In genomic region chr17:45707376-45707775, GRCm38 (mm10) we compare ENCODE assay signal across 26 mouse cellular contexts. TPM values are rescaled to one million over a fixed set of nuclear protein-coding genes. Genes with fewer than 3 reads are reported as not detected.
DNase-seq lines count a peak whose midpoint lies in the region; ATAC-seq and TF ChIP-seq lines count a peak whose summit lies in the region.
"Had no signal": no experiment of that assay in that cellular context is flagged by ENCODE, and none has a peak within 500 bp of the region (broad histone marks: within the 10 kb centered on the region; RNA-seq: fewer than 3 reads in every experiment).

No protein-coding gene starts in this region.

- no peak for TF ChIP-seq EP300 in MEL (IDR thresholded peaks at IDR 0.05; ENCODE audit: low read depth in 1 of 2, low read length in 2 of 2)

- peak; percentile 37 for TF ChIP-seq CTCF in hindbrain, postnatal 0 days (IDR thresholded peaks at IDR 0.05; ENCODE audit: low read depth)
- peak; percentile 39 for TF ChIP-seq CTCF in lung, embryonic 14.5 days (IDR thresholded peaks at IDR 0.05; ENCODE audit: low read depth)
- TF ChIP-seq CTCF in MEL (IDR thresholded peaks at IDR 0.05 in 2 of 3, conservative IDR thresholded peaks at IDR 0.05 in 1 of 3; ENCODE audit: control insufficient read depth in 1 of 3, insufficient read depth in 1 of 3, low read depth in 2 of 3, low read length in 3 of 3, poor library complexity in 1 of 3, severe bottlenecking in 1 of 3) = peak; percentile 30 to 50 (median 34); a peak in 5 of 6 replicates

- 40% methylated on average over 3 of the region's 3 CpGs for WGBS in hindbrain, postnatal 0 days
- 41% methylated on average over 3 of the region's 3 CpGs for WGBS in hindbrain, embryonic 16.5 days
- 19% methylated on average over 3 of the region's 3 CpGs for WGBS in lung, embryonic 14.5 days

- no peak overlapping the region for H3K4me2 ChIP-seq in hindbrain, postnatal 0 days (ENCODE audit: low read depth, low read length)
- H3K4me2 ChIP-seq in hindbrain, embryonic 16.5 days (ENCODE audit: low read length) = no peak overlapping the region
- no peak overlapping the region for H3K4me2 ChIP-seq in lung, embryonic 14.5 days
- H3K4me2 ChIP-seq: embryonic facial prominence, embryonic 12.5 days; heart, embryonic 15.5 days; limb, embryonic 13.5 days; midbrain, embryonic 13.5 days had no signal

- no peaks in the 10 kb centered on the region for H3K9me3 ChIP-seq in hindbrain, postnatal 0 days (ENCODE audit: low read length)
- no peaks in the 10 kb centered on the region for H3K9me3 ChIP-seq in hindbrain, embryonic 16.5 days (ENCODE audit: control insufficient read depth, low read length)
- no peaks in the 10 kb centered on the region for H3K9me3 ChIP-seq in lung, embryonic 14.5 days (ENCODE audit: low read depth, low read length)
- H3K9me3 ChIP-seq in MEL (replicated peaks; ENCODE audit: insufficient read depth, low read length) = no peaks in the 10 kb centered on the region
- H3K9me3 ChIP-seq: embryonic facial prominence, embryonic 12.5 days; heart, embryonic 15.5 days; hindbrain, embryonic 10.5 days; limb, embryonic 13.5 days; midbrain, embryonic 13.5 days had no signal

- no peak overlapping the region for H3K27ac ChIP-seq in hindbrain, postnatal 0 days
- no peak overlapping the region for H3K27ac ChIP-seq in hindbrain, embryonic 16.5 days (ENCODE audit: low read depth, low read length)
- H3K27ac ChIP-seq in lung, embryonic 14.5 days (ENCODE audit: low read depth) = no peak overlapping the region
- H3K27ac ChIP-seq in MEL (ENCODE audit: control insufficient read depth, low read depth, low read length) = no peak overlapping the region
- H3K27ac ChIP-seq: embryonic facial prominence, embryonic 12.5 days; heart, embryonic 15.5 days; hindbrain, embryonic 10.5 days; limb, embryonic 13.5 days; midbrain, embryonic 13.5 days had no signal

- H3K79me2 ChIP-seq in MEL (ENCODE audit: control insufficient read depth, insufficient read depth, low read length, poor library complexity) = no peaks in the 10 kb centered on the region

- TF ChIP-seq RAD21 in MEL (IDR thresholded peaks at IDR 0.05; ENCODE audit: low read depth, low read length) = no peak

- no peak for ATAC-seq in hindbrain, postnatal 0 days
- ATAC-seq in hindbrain, embryonic 16.5 days = no peak
- no peak for ATAC-seq in lung, embryonic 14.5 days (ENCODE audit: insufficient read depth)
- ATAC-seq: forebrain, embryonic 14.5 days; midbrain, embryonic 13.5 days; Patski had no signal

- H3K9ac ChIP-seq in hindbrain, postnatal 0 days (replicated peaks; ENCODE audit: low read length) = no peak overlapping the region
- no peak overlapping the region for H3K9ac ChIP-seq in hindbrain, embryonic 16.5 days (ENCODE audit: low read depth, low read length)
- no peak overlapping the region for H3K9ac ChIP-seq in lung, embryonic 14.5 days
- H3K9ac ChIP-seq in MEL (ENCODE audit: control insufficient read depth, low read depth, low read length, poor library complexity, severe bottlenecking) = no peak overlapping the region
- H3K9ac ChIP-seq: embryonic facial prominence, embryonic 12.5 days; heart, embryonic 15.5 days; limb, embryonic 13.5 days; midbrain, embryonic 13.5 days had no signal

- no peaks in the 10 kb centered on the region for H3K4me1 ChIP-seq in hindbrain, postnatal 0 days (ENCODE audit: insufficient read depth, low read length)
- no peaks in the 10 kb centered on the region for H3K4me1 ChIP-seq in hindbrain, embryonic 16.5 days (ENCODE audit: control insufficient read depth, insufficient read depth, low read depth, low read length)
- no peaks in the 10 kb centered on the region for H3K4me1 ChIP-seq in lung, embryonic 14.5 days (ENCODE audit: insufficient read depth)
- peaks cover 5 to 25% of the 10 kb centered on the region in 2 experiments for H3K4me1 ChIP-seq in MEL (ENCODE audit: control insufficient read depth in 1 of 2, insufficient read depth in 2 of 2, low read length in 2 of 2)
- H3K4me1 ChIP-seq: embryonic facial prominence, embryonic 12.5 days; limb, embryonic 13.5 days; midbrain, embryonic 13.5 days had no signal

- DNase-seq in hindbrain, postnatal 0 days (ENCODE audit: low spot score) = no peak
- no peak for DNase-seq in lung, embryonic 14.5 days
- DNase-seq in lung, postnatal 10 days = no peak
- no peak for DNase-seq in MEL (ENCODE audit: low read depth, low spot score)
- peak; percentile 23 for DNase-seq in mesoderm, embryonic 11.5 days (ENCODE audit: low read depth, low spot score)
- DNase-seq in urinary bladder, postnatal 4 days (ENCODE audit: low spot score in 2 of 2) = no peak
- DNase-seq: adrenal gland, postnatal 10 days; B cell, adult 2 months; cerebellum, adult 11 months; cerebellum, postnatal 10 days; gastrocnemius, postnatal 36 days; kidney, adult 9 months; kidney, postnatal 4 days; thymus, postnatal 36 days had no signal

- no peaks in the 10 kb centered on the region for H3K27me3 ChIP-seq in hindbrain, postnatal 0 days (ENCODE audit: insufficient read depth, low read length)
- H3K27me3 ChIP-seq in hindbrain, embryonic 16.5 days (replicated peaks; ENCODE audit: control insufficient read depth, insufficient read depth, low read length) = no peaks in the 10 kb centered on the region
- no peaks in the 10 kb centered on the region for H3K27me3 ChIP-seq in lung, embryonic 14.5 days (ENCODE audit: insufficient read depth, low read length)
- no peaks in the 10 kb centered on the region for H3K27me3 ChIP-seq in MEL (ENCODE audit: control insufficient read depth in 1 of 2, insufficient read depth in 2 of 2, low read length in 2 of 2)
- H3K27me3 ChIP-seq: embryonic facial prominence, embryonic 12.5 days; heart, embryonic 15.5 days; limb, embryonic 13.5 days; midbrain, embryonic 13.5 days; Patski had no signal

- no peak overlapping the region for H3K4me3 ChIP-seq in hindbrain, postnatal 0 days (ENCODE audit: low read length)
- no peak overlapping the region for H3K4me3 ChIP-seq in hindbrain, embryonic 16.5 days (ENCODE audit: low read length)
- no peak overlapping the region for H3K4me3 ChIP-seq in lung, embryonic 14.5 days (ENCODE audit: low read depth, low read length)
- H3K4me3 ChIP-seq in MEL (ENCODE audit: control insufficient read depth in 1 of 2, insufficient read depth in 1 of 2, low read depth in 2 of 2, low read length in 2 of 2) = no peak overlapping the region
- H3K4me3 ChIP-seq: embryonic facial prominence, embryonic 12.5 days; erythroblast, embryonic 14.5 days; heart, embryonic 15.5 days; hindbrain, embryonic 10.5 days; limb, embryonic 13.5 days; midbrain, embryonic 13.5 days had no signal

- no peaks in the 10 kb centered on the region for H3K36me3 ChIP-seq in hindbrain, postnatal 0 days (ENCODE audit: insufficient read depth, low read length)
- H3K36me3 ChIP-seq in hindbrain, embryonic 16.5 days (ENCODE audit: control insufficient read depth, insufficient read depth, low read length) = no peaks in the 10 kb centered on the region
- no peaks in the 10 kb centered on the region for H3K36me3 ChIP-seq in lung, embryonic 14.5 days (ENCODE audit: insufficient read depth)
- H3K36me3 ChIP-seq in MEL (ENCODE audit: control insufficient read depth in 1 of 2, insufficient read depth in 2 of 2, low read length in 2 of 2) = peaks cover 0 to 2% of the 10 kb centered on the region in 2 experiments; a peak in 1 of 4 replicates
- H3K36me3 ChIP-seq: embryonic facial prominence, embryonic 12.5 days; heart, embryonic 15.5 days; hindbrain, embryonic 10.5 days; limb, embryonic 13.5 days; midbrain, embryonic 13.5 days had no signal

- TF ChIP-seq POLR2A in MEL (IDR thresholded peaks at IDR 0.05; ENCODE audit: control insufficient read depth in 1 of 2, insufficient read depth in 1 of 2, low read depth in 1 of 2, low read length in 2 of 2, poor library complexity in 1 of 2) = no peak

TF ChIP-seq in MEL, 35 proteins besides CTCF, POLR2A, EP300 and RAD21 (continues in another document):
- 0 out of 2 replicates have a peak, but pooled peaks have one; percentile 10 for TF ChIP-seq SMC3 (IDR thresholded peaks at IDR 0.05; ENCODE audit: low read depth, low read length)

RNA-seq across cellular contexts. Expression of gene Tmem63b, which starts 20.7 kb away (rescaled TPM):
- total RNA-seq in hindbrain, postnatal 0 days (2014; rRNA removed) = 241 and 252 TPM in 2 replicates
- 123 and 139 TPM in 2 replicates for polyA plus RNA-seq in hindbrain, postnatal 0 days (2015; fragmentation: Nextera tagmentation; extraction: Ambion mirVana)
- 147 and 148 TPM in 2 replicates for polyA plus RNA-seq in hindbrain, embryonic 16.5 days (2015; fragmentation: Nextera tagmentation; extraction: Ambion mirVana)
- polyA plus RNA-seq in lung, embryonic 14.5 days (2014; fragmentation: Nextera tagmentation; extraction: Ambion mirVana) = 29.7 and 31.3 TPM in 2 replicates
- 12.0 and 12.3 TPM in 2 replicates for total RNA-seq in MEL (2012; rRNA removed)
- 10 to 100 TPM in 1 of 2 experiments, not detected in 1; 37.9 TPM for polyA plus RNA-seq in MEL (2012; ENCODE audit: insufficient read depth in 1 of 2, insufficient read length in 2 of 2, low read depth in 1 of 2, low replicate concordance in 2 of 2, missing spikeins in 1 of 2)

RNA-seq across cellular contexts. Expression of gene Mrpl14, which starts 21.3 kb away (rescaled TPM):
- total RNA-seq in hindbrain, postnatal 0 days (2014; rRNA removed) = 41.3 and 58.7 TPM in 2 replicates
- polyA plus RNA-seq in hindbrain, postnatal 0 days (2015; fragmentation: Nextera tagmentation; extraction: Ambion mirVana) = 117 and 119 TPM in 2 replicates
- polyA plus RNA-seq in hindbrain, embryonic 16.5 days (2015; fragmentation: Nextera tagmentation; extraction: Ambion mirVana) = 128 and 134 TPM in 2 replicates
- polyA plus RNA-seq in lung, embryonic 14.5 days (2014; fragmentation: Nextera tagmentation; extraction: Ambion mirVana) = 162 and 168 TPM in 2 replicates
- 66.2 and 68.0 TPM in 2 replicates for total RNA-seq in MEL (2012; rRNA removed)
- 100 to 1,000 TPM in 1 of 2 experiments, not detected in 1; 159 TPM for polyA plus RNA-seq in MEL (2012; ENCODE audit: insufficient read depth in 1 of 2, insufficient read length in 2 of 2, low read depth in 1 of 2, low replicate concordance in 2 of 2, missing spikeins in 1 of 2)

RNA-seq across cellular contexts. Expression of gene 1600014C23Rik, which starts 26.3 kb away (rescaled TPM):
- total RNA-seq in hindbrain, postnatal 0 days (2014; rRNA removed) = not detected in 2 replicates
- polyA plus RNA-seq in hindbrain, postnatal 0 days (2015; fragmentation: Nextera tagmentation; extraction: Ambion mirVana) = 0.51 and 0.64 TPM in 2 replicates
- 0.66 TPM in 1 of 2 replicates, not detected in the other for polyA plus RNA-seq in hindbrain, embryonic 16.5 days (2015; fragmentation: Nextera tagmentation; extraction: Ambion mirVana)
- polyA plus RNA-seq in lung, embryonic 14.5 days (2014; fragmentation: Nextera tagmentation; extraction: Ambion mirVana) = not detected in 2 replicates
- total RNA-seq in MEL (2012; rRNA removed) = 0.81 and 2.1 TPM in 2 replicates
- 1 to 10 TPM in 1 of 2 experiments, not detected in 1; 2.7 TPM for polyA plus RNA-seq in MEL (2012; ENCODE audit: insufficient read depth in 1 of 2, insufficient read length in 2 of 2, low read depth in 1 of 2, low replicate concordance in 2 of 2, missing spikeins in 1 of 2)
- total RNA-seq: adrenal gland, postnatal 10 days; gastrocnemius, postnatal 36 days; layer of hippocampus, postnatal 10 days had no signal
- polyA plus RNA-seq: erythroblast, embryonic 14.5 days; limb, embryonic 13.5 days; liver, embryonic 16.5 days; midbrain, embryonic 13.5 days; neural tube, embryonic 14.5 days; Patski had no signal

RNA-seq across cellular contexts. Expression of gene Capn11, which starts 48.3 kb away (rescaled TPM):
- total RNA-seq in hindbrain, postnatal 0 days (2014; rRNA removed) = 0.42 and 1.8 TPM in 2 replicates
- 0.14 and 2.0 TPM in 2 replicates for polyA plus RNA-seq in hindbrain, postnatal 0 days (2015; fragmentation: Nextera tagmentation; extraction: Ambion mirVana)
- 0.75 and 0.79 TPM in 2 replicates for polyA plus RNA-seq in hindbrain, embryonic 16.5 days (2015; fragmentation: Nextera tagmentation; extraction: Ambion mirVana)
- 0.07 TPM in 1 of 2 replicates, not detected in the other for polyA plus RNA-seq in lung, embryonic 14.5 days (2014; fragmentation: Nextera tagmentation; extraction: Ambion mirVana)
- not detected in 2 replicates for total RNA-seq in MEL (2012; rRNA removed)
- under 1 TPM in 1 of 2 experiments, not detected in 1; 0.03 TPM for polyA plus RNA-seq in MEL (2012; ENCODE audit: insufficient read depth in 1 of 2, insufficient read length in 2 of 2, low read depth in 1 of 2, low replicate concordance in 2 of 2, missing spikeins in 1 of 2)
- polyA plus RNA-seq: erythroblast, embryonic 14.5 days; neural tube, embryonic 14.5 days; Patski had no signal
